Mouse (Mus musculus): ENCODE measurements around the gene Smurf1.

DNA sequence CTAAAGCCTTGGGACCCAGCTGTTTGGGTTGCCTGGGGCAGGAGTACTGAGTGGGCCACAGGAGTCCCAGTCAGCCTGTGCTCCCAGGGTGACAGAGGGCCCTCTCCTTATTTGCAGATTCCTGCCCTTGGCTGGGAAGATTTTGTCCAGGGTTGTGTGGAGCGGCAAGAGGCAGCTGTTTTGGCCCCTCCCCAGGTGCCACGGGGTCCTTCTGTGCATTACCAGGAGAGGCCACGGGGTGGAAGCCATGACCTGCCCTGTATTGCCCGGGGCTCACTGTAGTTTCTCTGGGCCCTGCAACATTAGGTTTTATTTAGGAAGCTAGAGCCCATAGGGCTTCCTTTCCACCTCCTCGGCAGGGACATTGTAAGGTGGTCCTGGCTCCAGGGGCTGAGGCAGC lies 111.7 kb downstream of the Smurf1 start:
- TF ChIP-seq POLR2A (IDR thresholded peaks at IDR 0.05; ENCODE audit: insufficient read depth, low read length) (no peak), CTCF (IDR thresholded peaks at IDR 0.05; ENCODE audit: low read depth, low read length) (peak; percentile 1), EP300 (IDR thresholded peaks at IDR 0.05; ENCODE audit: insufficient read depth, low read depth, low read length) (no peak)

Measured in ES-Bruce4 (cell line).